Mouse (Mus musculus): ENCODE results near the gene Mindy1.
"Not testable (repeated sequence)": the region's sequence is repeated elsewhere in the genome, so short reads cannot be mapped to it uniquely, and the experiment has no call there.

Mindy1 gene

DNA sequence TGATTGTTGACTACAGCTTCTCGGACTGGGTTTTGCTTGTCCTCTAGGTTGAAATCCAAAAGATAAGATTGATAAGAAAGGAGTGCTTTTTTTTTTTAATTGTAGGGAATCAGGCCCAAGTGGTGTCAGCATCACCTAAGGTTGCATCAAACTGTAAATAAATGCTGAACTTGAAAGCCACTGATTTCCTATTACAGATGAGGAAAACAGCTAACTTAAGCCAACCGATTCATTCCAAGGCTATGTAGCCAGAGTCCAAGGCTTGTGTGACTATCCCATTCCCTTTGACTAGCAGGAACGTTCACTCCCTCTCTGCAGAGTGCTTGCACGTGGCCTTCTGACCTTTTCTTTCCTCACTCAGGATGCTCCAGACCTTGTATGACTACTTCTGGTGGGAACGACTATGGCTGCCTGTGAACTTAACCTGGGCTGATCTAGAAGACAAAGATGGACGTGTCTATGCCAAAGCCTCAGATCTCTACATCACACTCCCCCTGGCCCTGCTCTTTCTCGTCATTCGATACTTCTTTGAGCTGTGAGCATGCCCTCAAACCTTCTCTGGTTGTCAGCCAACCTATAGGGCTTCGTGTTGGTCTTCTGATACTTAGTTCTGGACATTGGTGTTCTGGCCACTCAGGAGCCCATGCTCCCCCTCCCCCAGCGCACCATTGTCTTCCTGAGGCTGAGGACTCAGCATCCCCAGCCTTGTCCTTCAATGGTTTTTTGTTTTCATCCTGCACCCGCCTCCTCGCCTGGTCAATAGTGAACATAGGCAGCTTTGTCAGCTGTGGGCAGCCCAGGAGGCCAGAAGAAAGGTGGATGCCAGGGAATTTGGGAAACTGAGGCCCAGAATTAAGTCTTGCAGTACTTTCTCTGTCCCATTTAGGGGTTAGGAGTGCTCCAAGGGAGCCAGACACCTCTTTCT is 38.8 kb downstream of the Mindy1 start:
- DNase-seq (ENCODE audit: low spot score): no peak

DNA sequence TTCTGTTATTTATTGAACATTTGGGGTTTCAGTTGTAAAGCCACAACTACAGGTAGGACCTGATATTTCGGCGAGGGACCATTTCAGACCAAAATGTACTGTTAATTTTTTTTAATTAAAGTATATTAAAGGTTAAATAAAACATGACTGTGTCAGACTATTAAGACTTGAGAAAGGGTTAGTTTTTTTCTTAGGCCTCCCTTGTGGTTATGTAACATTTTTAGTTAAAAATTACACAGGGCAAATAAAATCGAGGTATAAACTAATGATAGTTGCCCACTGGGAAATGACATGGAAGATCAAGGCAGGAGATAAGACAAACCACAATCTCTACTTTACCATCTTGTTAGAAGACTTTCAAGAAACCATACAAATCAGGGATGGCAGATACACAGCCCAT is 42.3 kb downstream of the Mindy1 start:
- no peak for DNase-seq (ENCODE audit: low spot score)

DNA sequence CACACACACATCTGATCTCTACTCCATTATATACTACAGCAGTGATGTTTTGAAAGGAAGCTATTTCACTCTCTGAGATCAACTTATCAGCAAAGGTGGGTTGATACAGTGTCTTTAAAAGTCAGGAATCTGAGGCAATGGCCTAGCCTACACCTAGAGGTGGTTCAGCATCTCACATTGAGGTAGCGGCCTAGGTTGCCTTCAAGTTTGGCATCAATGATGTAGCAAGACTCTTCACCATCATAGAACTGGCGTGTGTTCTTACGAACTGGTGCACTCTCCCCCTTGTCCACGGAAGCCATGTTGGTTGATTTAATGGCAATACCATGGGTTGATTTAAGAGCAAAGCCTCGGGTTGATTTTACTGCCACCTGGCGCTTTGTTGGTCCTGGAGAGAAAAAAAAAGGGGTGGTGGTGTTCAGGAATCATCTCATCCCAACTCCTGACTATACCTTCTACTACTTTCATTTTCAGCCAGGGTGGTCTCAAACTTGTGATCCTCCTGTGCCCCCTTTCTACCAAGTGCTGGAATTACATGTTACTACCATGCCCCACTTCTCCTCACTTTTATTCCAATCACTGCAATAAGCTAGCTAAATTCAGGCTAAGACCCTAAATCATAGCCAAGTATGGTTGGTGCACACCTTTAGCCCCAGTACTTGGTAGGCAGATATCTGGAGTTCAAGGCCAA is 43.5 kb downstream of the Mindy1 start:
- no peak for DNase-seq (ENCODE audit: low spot score)

DNA sequence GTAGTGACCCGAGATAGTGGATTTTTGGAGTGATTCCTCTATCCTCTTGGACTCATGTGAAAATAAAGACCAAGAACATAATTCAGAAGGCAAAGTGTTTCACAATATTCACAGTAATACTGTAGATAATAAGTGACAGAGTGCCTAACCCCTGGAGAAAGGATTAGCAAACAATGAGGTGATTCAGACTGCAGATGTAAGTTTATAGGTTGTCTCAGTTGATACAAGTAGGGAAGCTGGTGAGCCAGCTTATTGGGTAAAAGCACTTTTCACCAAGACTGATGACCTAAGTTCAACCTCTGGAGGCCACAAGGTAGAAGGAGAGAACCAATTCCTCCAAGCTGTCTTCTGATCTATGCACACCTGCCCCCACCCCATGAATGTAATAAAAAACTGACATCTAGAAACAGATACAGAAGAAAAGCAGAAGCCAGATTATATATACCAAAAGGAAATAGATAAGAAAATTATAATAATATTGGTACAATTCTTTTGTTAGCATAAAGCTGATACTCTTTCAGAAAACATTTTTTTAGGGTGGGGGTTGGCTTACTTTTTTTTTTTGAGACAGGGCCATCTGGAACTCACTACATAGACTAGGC is 47.8 kb downstream of the Mindy1 start:
- DNase-seq (ENCODE audit: low spot score): no peak

DNA sequence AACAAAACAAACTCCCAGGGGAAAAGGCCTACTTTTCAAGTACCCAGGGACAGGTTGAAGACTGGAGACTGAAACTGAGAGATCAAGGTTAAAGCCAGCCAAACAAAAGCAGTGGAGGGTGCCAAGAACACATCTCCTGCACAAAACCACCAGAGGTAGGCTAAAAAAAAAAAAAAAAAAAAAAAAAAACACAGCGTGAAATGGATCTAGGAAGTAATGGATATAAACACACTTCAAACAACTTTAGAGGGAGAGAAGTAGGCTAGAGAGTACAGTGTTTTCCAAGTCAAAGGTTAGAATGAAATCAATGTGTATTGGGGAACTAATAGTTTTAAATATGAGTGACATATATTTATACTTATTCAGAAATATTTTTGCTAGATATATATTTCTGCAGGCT is 50.4 kb downstream of the Mindy1 start:
- DNase-seq (ENCODE audit: low spot score): no peak

DNA sequence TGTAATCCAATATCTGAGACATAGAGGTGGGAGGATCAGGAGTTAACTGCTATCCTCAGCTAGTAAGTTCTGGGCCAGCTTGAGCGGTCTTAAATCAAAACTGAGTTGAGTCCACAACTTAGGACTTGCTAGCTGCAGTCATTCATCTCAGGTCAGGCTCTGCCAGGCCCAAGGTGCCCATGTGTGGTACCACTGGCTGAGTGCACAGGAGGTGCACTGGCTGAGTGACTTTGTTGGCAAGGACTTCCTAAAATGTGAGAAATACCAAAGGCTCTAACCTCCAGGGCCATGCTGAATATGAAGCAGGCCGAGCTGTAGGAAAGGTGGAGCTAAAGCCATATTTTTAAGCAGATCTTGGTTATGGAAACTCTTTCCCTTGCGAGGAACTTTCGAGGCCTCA is 56.2 kb downstream of the Mindy1 start:
- no peak for DNase-seq (ENCODE audit: low spot score)

DNA sequence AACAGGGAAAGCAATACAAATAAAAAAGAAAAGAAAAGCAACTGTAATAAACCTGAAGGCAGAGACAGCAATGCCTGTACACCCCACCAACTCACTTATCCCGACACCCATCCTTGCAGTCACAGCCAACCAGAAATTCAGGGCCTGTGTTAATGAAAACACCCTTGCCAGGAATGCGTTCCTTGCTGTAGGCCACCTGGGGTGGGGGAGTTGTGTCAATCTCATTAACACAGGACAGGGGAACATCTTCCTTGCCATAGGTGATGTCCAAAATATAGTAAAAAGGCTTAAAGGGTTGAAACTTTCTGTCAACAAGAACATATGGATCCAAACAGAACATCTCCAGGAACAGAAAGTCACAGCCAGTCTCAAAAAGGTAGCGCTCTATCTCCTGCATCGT is 57.1 kb downstream of the Mindy1 start:
- DNase-seq (ENCODE audit: low spot score): no peak

DNA sequence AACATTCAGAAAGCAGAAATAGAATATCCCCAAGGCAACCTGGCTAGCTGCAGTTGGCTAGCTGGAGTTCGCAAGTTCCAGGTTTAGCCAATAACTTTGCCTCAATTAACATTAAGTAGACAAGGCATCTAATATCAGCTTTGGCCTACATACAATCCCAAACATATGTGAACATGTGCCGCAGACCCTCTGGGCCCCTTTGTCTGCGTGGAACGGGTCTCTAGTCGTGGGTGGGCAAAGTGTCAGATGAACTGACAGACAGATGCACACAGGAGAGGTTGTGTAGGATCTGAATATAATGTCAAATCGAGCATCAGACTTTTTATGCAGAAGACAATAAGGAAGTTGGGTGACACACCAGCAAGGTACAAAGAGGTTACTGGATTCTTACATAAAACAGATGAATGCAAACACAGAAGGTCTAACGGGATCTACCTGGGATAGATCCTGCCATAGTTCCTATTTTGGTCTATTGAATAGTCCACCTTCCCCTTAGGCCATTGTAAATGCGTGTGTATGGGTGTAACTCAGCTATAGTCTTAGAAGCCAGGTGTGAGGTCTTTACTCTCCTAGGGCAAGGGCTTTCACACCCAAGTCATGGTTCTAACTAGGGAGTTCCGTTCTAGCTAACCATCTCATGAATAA is 62.3 kb downstream of the Mindy1 start:
- DNase-seq (ENCODE audit: low spot score): not testable (repeated sequence)

Data from T-cell, adult 2 months (primary cell).